Mouse (Mus musculus) liver, postnatal 0 days (tissue): ENCODE results near the gene Tmem88. TPM values are rescaled to one million over a fixed set of nuclear protein-coding genes. Genes with fewer than 3 reads are reported as not detected.

Experiments
- ATAC-seq: fragments of 200-750 bp; cut with Nextera tagmentation; 2 replicates; pipeline ENCODE4 v1.8.0; 2017; ENCODE audit warnings: mild to moderate bottlenecking, moderate library complexity
- DNase-seq: peaks from one replicate; pipeline ENCODE4 v3.0.0-alpha.2; 2016
- H3K27ac ChIP-seq: fragments of 300-500 bp; sonication (generic); 2 replicates; pipeline ENCODE4 v1.5.1; 2014; ENCODE audit warnings: antibody characterized with exemption, moderate library complexity, mild to moderate bottlenecking, low read depth
- H3K27me3 ChIP-seq: fragments of 300-500 bp; sonication (generic); 2 replicates; pipeline ENCODE4 v1.6.1; 2014; ENCODE audit warnings: low read length, control low read depth, mixed read lengths; ENCODE audit not compliant: insufficient read depth
- H3K36me3 ChIP-seq: fragments of 300-500 bp; sonication (generic); replicated peaks from 2 replicates; pipeline ENCODE4 v1.6.1; 2014; ENCODE audit warnings: mild to moderate bottlenecking, control low read depth, low read length, moderate library complexity, mixed read lengths; ENCODE audit not compliant: insufficient read depth
- H3K4me1 ChIP-seq: fragments of 300-500 bp; sonication (generic); 2 replicates; pipeline ENCODE4 v1.6.1; 2014; ENCODE audit warnings: antibody characterized with exemption, mild to moderate bottlenecking, control low read depth; ENCODE audit not compliant: insufficient read depth
- H3K4me2 ChIP-seq: fragments of 300-500 bp; sonication (generic); 2 replicates; pipeline ENCODE4 v1.6.1; 2014; ENCODE audit warnings: low read depth, mild to moderate bottlenecking, low read length, moderate library complexity, mixed read lengths
- H3K4me3 ChIP-seq: fragments of 300-500 bp; sonication (generic); 2 replicates; pipeline ENCODE4 v1.5.1; 2014; ENCODE audit warnings: low read depth, low read length
- H3K9ac ChIP-seq: fragments of 300-500 bp; sonication (generic); replicated peaks from 2 replicates; pipeline ENCODE4 v1.6.1; 2014; ENCODE audit warnings: mild to moderate bottlenecking, moderate library complexity
- H3K9me3 ChIP-seq: fragments of 300-500 bp; sonication (generic); 2 replicates; pipeline ENCODE4 v1.6.1; 2016; ENCODE audit warnings: mild to moderate bottlenecking, control low read depth, low read length, mixed read lengths
- CTCF ChIP-seq: sonication (generic); IDR thresholded peaks from 2 replicates; pipeline ENCODE4 v1.5.1; 2016; ENCODE audit warnings: antibody characterized with exemption, low read depth
- EP300 ChIP-seq: IDR thresholded peaks from 2 replicates; pipeline ENCODE4 v1.6.1; 2016; ENCODE audit warnings: antibody characterized with exemption, low read depth, mild to moderate bottlenecking
- WGBS: fragments of 180-500 bp; shearing (Covaris S2); extraction: QIAGEN DNeasy Blood & Tissue Kit; methylation state at CpG from one replicate; pipeline ENCODE4 v1.1.7; 2014; ENCODE audit not compliant: insufficient replicate concordance; 5-methylcytosine and 5-hydroxymethylcytosine counted together
- polyA plus RNA-seq: library from polyadenylated mRNA; unstranded; fragments of >200 nt; fragmentation: Nextera tagmentation; extraction: Ambion mirVana; gene quantifications from 2 replicates; pipeline ENCODE4 v1.2.1, GENCODE M21; 2015

Tmem88 gene
- polyA plus RNA-seq, 1 experiment from 2014 or later: 12.3 TPM

DNA sequence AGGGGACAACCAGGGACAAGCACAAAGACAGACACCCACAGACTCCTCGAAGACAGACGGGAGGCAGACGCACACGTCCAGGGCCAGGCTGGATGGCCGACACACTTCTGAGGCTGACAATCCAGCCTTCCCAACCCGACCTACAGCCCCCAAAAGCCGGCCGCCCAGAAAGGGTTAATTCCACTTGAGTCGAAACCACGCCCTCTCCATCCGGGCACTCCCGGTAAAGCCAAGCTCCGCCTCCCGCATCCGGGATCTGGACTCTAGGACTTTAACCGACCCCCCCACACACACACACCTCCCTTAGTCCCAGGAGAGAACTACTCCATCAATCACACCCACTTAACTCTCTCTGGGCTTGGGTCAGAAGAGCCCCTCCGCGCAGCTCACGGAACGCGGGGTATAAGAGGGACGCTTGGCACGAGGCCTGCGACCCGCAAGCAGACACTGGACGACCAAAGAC lies 13.1 kb upstream of the Tmem88 start:
- ATAC-seq: peak; percentile 62
- H3K4me2 ChIP-seq: peak overlapping the region; percentile 93
- TF ChIP-seq EP300: no peak
- no peak for TF ChIP-seq CTCF
- H3K36me3 ChIP-seq: peaks cover 18% of the 10 kb centered on the region
- peak overlapping the region; percentile 77 for H3K4me3 ChIP-seq
- H3K27me3 ChIP-seq: no peaks in the 10 kb centered on the region
- peak overlapping the region; percentile 97 for H3K27ac ChIP-seq
- H3K9me3 ChIP-seq: no peaks in the 10 kb centered on the region
- peak overlapping the region; percentile 89 for H3K9ac ChIP-seq
- DNase-seq: peak; percentile 97
- H3K4me1 ChIP-seq: peaks cover 48% of the 10 kb centered on the region
- under 1% methylated on average over 26 of the region's 26 CpGs for WGBS

DNA sequence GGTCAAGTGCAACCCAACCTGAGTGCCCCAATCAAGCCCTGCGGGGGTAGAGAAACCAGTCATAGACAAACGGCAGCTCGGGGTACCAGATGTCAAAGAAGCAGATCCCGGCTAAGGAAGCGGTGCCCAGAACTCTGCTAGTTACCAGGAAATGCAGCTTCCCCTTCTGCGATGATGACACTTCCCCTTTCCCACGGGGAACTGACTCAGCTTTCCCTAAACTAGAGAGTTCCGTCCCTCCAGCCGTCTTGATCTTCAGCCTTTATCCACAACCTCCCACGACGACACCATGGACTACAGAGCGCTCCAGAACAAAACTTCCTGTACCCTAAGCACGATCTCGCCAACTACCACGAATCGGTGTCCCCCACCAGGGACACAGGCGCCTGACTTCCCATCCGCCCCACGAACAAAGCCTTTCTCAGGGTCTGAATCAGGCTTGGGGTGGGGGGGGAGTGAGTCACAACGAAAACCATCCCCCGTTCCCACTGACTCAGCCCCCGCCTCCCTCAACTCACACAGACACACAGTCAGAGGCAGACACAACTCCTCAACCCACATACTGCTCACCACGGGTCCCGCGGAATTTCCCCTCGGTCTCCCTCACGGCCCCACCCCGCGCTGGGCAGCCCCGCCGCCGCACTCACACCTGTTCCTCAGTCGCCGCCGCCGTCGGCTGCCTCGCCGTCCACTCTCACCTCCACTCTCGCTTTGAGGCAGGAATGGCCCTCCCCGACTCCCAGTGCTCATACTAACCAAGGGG lies 12.5 kb upstream of the Tmem88 start:
- WGBS: under 1% methylated on average over 41 of the region's 41 CpGs
- ATAC-seq (peak; percentile 3), DNase-seq (peak; percentile 72)
- no peaks in the 10 kb centered on the region for H3K9me3 ChIP-seq
- peaks cover 43% of the 10 kb centered on the region for H3K4me1 ChIP-seq
- peak overlapping the region; percentile 93 for H3K4me2 ChIP-seq
- H3K27me3 ChIP-seq: no peaks in the 10 kb centered on the region
- H3K9ac ChIP-seq: peak overlapping the region; percentile 89
- H3K4me3 ChIP-seq: peak overlapping the region; percentile 77
- no peak for TF ChIP-seq CTCF
- peak; percentile 49 for TF ChIP-seq EP300
- H3K27ac ChIP-seq: peak overlapping the region; percentile 97
- H3K36me3 ChIP-seq: peaks cover 23% of the 10 kb centered on the region

DNA sequence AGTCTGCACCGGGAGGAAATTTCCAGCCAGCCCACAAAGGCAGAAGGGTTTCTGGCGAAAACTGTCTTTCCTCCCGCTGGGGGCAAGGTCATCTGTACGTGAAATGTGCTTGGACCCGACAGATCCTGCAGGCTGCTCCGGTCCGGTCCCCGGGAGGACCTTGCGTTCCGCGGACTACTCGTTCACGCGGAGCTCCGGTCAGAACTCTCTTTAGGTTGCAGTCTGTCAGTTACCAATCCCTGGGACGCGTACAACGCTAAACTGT lies 11.9 kb upstream of the Tmem88 start:
- peaks cover 38% of the 10 kb centered on the region for H3K4me1 ChIP-seq
- 0% methylated on average over 18 of the region's 18 CpGs for WGBS

DNA sequence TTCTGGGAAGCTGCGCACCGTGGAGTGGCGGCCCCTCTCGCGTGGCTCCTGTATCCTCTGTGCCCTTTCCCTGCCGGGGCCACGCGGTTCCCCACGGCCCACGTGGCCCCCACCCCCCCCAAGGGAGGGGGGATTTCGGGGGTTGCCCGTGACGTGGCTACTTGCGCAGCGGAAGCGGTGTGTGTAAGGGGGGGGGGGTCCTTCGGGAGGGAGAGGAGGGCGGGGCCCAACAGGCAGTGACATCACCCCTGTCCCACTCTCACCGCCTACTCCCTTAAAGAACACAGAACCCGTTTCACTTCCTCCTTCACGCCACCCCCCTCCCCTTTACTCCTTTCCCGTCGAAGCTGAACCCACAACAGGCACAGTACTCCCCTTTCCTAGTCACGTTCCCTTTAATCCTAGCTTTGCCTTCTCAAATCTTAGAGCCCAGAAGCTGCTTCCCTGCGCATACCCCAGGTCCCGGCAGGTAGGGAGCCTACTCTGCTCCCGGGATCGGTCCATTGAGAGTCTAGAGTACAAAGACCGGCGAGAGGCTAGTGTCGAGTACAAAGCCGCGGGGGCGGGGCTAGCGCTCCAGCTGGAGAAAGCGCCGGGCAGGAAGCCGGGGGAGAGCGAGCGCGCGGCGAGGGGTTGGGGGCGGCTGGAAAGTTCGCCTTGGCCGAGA lies 11.5 kb upstream of the Tmem88 start:
- Histone ChIP-seq H3K36me3 (peaks cover 31% of the 10 kb centered on the region), H3K4me1 (peaks cover 33% of the 10 kb centered on the region), H3K4me3 (peak overlapping the region; percentile 77), H3K9ac (peak overlapping the region; percentile 89), H3K27ac (peak overlapping the region; percentile 97), H3K27me3 (no peaks in the 10 kb centered on the region), H3K4me2 (peak overlapping the region; percentile 93), H3K9me3 (no peaks in the 10 kb centered on the region)
- ATAC-seq (peak; percentile 39), DNase-seq (peak; percentile 90)
- TF ChIP-seq CTCF (no peak), EP300 (no peak)
- under 1% methylated on average over 39 of the region's 46 CpGs for WGBS

More for the DNA sequence above, 11.9 kb upstream of the Tmem88 start:
- Histone ChIP-seq H3K9ac (peak overlapping the region; percentile 89), H3K4me3 (peak overlapping the region; percentile 77), H3K4me2 (peak overlapping the region; percentile 93), H3K27me3 (no peaks in the 10 kb centered on the region), H3K27ac (peak overlapping the region; percentile 97), H3K36me3 (peaks cover 28% of the 10 kb centered on the region), H3K9me3 (no peaks in the 10 kb centered on the region)
- no peak for ATAC-seq
- DNase-seq: no peak
- TF ChIP-seq CTCF (no peak), EP300 (no peak)

DNA sequence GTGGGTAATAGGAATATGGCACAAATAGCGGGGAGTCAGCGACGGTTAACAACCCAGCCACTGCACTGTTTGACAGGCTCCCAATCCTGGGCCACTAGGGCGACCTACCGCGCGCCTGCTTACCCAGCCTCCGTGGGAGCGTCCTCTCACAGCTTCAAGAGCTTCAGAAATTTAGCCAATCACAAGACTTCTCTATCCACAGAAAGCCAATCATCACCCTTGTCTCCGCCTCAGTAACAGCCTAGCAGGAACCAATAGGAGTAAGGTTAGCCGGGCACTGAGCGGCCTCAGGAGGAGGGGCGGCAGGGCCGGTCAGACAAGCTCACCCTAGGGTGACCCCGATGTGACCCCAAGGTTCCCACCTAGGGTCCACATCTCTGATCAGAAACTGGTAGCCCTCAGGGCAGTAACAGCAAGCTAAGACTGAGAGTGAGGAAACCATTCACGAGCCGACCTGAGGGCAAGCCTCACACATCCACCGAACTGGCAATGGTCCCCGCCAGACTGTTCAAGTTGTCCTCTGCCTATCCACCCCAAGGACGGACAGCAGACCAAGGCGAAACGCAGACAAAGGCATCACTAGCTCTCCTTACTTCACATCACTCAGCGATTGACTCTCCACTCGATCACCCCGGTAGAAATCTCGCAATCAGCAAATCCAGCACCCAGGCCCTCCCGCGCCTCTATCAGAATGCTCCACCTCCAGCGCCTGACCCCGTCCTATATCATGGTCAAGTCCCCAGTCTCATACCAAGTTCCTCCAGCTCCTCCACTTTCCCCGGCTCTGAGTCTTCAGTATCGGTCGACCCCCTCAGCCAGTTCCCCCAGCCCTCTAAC lies 10.7 kb upstream of the Tmem88 start:
- H3K4me1 ChIP-seq: peaks cover 28% of the 10 kb centered on the region
- DNase-seq: peak; percentile 82
- TF ChIP-seq CTCF: peak; percentile 27; the same call in 1 of the 2 replicates
- 0 out of 2 replicates have a peak, but pooled peaks have one; percentile 11 for TF ChIP-seq EP300
- peak overlapping the region; percentile 93 for H3K4me2 ChIP-seq
- peak overlapping the region; percentile 89 for H3K9ac ChIP-seq
- no peaks in the 10 kb centered on the region for H3K9me3 ChIP-seq
- WGBS: under 1% methylated on average over 33 of the region's 33 CpGs
- H3K36me3 ChIP-seq: peaks cover 39% of the 10 kb centered on the region
- H3K27me3 ChIP-seq: no peaks in the 10 kb centered on the region
- ATAC-seq: peak; percentile 72
- H3K27ac ChIP-seq: peak overlapping the region; percentile 97
- H3K4me3 ChIP-seq: peak overlapping the region; percentile 77

DNA sequence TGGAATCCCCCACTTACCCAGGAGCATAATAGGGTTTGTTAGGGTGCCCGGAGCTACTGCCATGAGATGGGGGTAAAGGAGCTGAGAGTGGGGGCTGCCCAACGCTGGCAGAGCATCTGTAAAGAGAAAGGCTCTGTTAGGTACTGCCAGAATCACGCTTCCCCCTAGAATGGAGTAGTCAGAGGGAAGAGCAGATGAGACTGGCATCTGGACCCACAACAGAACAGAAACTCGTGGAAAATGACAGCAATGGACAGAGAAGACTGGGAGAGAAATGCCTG lies 9.6 kb upstream of the Tmem88 start:
- Histone ChIP-seq H3K4me1 (peaks cover 17% of the 10 kb centered on the region), H3K9ac (peak overlapping the region; percentile 89), H3K4me2 (peak overlapping the region; percentile 93; the same call in 1 of the 2 replicates), H3K27ac (no peak overlapping the region), H3K4me3 (no peak overlapping the region), H3K27me3 (no peaks in the 10 kb centered on the region), H3K9me3 (no peaks in the 10 kb centered on the region), H3K36me3 (peaks cover 45% of the 10 kb centered on the region)
- no peak for ATAC-seq
- 88% methylated on average over 4 of the region's 4 CpGs for WGBS
- no peak for DNase-seq
- TF ChIP-seq EP300: no peak
- no peak for TF ChIP-seq CTCF
